Mouse (Mus musculus) liver, embryonic 16.5 days (tissue): ENCODE data around the gene Ppp1r14b. TPM values are rescaled to one million over a fixed set of nuclear protein-coding genes. Genes with fewer than 3 reads are reported as not detected.
A peak's percentile ranks its signal among the peaks of the same experiment; 100 is the strongest.

ENCODE experiments used
- ATAC-seq: fragments of 200-750 bp; cut with Nextera tagmentation; 2 replicates; pipeline ENCODE4 v1.8.0; 2017; ENCODE audit warnings: low read depth, mild to moderate bottlenecking, moderate number of reproducible peaks, moderate library complexity
- H3K27ac ChIP-seq: fragments of 300-500 bp; sonication (generic); 2 replicates; pipeline ENCODE4 v1.5.1; 2014; ENCODE audit warnings: mild to moderate bottlenecking, low read length
- H3K27me3 ChIP-seq: fragments of 300-500 bp; sonication (generic); 2 replicates; pipeline ENCODE4 v1.6.1; 2014; ENCODE audit warnings: low read depth, low read length, mixed read lengths; ENCODE audit not compliant: control insufficient read depth, insufficient read depth
- H3K36me3 ChIP-seq: fragments of 300-500 bp; sonication (generic); 2 replicates; pipeline ENCODE4 v1.6.1; 2014; ENCODE audit warnings: mild to moderate bottlenecking; ENCODE audit not compliant: control insufficient read depth, insufficient read depth
- H3K4me1 ChIP-seq: fragments of 300-500 bp; sonication (generic); 2 replicates; pipeline ENCODE4 v1.6.1; 2014; ENCODE audit warnings: low read depth, low read length, mixed read lengths; ENCODE audit not compliant: control insufficient read depth
- H3K4me2 ChIP-seq: fragments of 300-500 bp; sonication (generic); 2 replicates; pipeline ENCODE4 v1.6.1; 2014; ENCODE audit warnings: low read depth, low read length, mixed read lengths
- H3K4me3 ChIP-seq: fragments of 300-500 bp; sonication (generic); 2 replicates; pipeline ENCODE4 v1.5.1; 2014; ENCODE audit warnings: low read depth, mild to moderate bottlenecking, low read length
- H3K9ac ChIP-seq: fragments of 300-500 bp; sonication (generic); 2 replicates; pipeline ENCODE4 v1.6.1; 2014; ENCODE audit warnings: low read depth, low read length
- H3K9me3 ChIP-seq: fragments of 300-500 bp; sonication (generic); replicated peaks from 2 replicates; pipeline ENCODE4 v1.6.1; 2016; ENCODE audit warnings: low read length; ENCODE audit not compliant: control insufficient read depth
- WGBS: fragments of 180-500 bp; shearing (Covaris S2); extraction: QIAGEN DNeasy Blood & Tissue Kit; methylation state at CpG from one replicate; pipeline ENCODE4 v1.1.7; 2014; ENCODE audit not compliant: insufficient replicate concordance; 5-methylcytosine and 5-hydroxymethylcytosine counted together
- polyA plus RNA-seq: library from polyadenylated mRNA; unstranded; fragments of >200 nt; fragmentation: Nextera tagmentation; extraction: Ambion mirVana; gene quantifications from 2 replicates; pipeline ENCODE4 v1.2.1, GENCODE M21; 2015

Ppp1r14b gene
- polyA plus RNA-seq, 1 experiment from 2014 or later, result 17.4 TPM

DNA sequence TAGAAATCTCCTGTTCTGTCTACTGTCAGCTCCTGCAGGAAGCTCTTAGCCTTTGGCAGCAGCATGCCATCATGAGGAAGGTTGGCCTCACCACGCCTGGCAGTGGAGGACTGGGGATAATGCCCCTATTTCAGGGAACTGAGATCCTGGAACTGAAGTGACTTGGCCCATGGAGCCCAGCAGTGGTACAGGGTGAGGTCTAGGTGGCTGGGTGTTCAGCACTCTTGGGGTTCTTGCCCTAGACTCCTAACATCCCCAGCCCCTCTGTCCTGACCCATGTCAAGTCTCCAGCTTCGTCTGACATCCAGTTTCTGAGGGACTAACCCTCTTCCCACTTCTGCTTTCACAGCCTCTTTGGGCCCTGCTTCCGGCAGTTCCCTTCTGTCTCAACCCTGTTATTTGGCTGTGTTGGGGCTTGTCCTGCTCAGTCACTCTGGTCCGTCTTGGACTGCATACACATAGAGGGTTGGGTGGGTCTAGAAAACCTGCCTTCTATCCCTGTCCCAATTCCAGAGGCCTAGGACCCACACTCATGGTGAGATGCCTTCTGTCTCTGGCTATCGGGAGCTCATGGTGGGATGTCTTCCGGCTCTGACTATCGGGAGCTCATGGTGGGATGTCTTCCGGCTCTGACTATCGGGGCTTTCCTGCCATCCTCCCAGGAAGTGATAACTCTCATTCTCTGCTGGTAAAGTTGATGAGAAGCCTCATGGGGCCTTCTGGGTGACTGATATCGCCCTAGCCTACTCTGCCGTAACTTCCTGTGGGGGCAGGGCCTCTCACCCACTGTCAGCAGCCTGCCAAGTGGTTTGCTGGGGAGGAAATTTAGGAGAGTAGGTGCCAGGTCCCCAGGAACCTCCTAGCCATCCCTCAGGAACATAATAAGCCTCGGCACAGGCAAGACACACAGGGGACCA lies 43.0 kb downstream of the Ppp1r14b start:
- H3K27me3 ChIP-seq, result no peaks in the 10 kb centered on the region
- H3K36me3 ChIP-seq, result peaks cover 43% of the 10 kb centered on the region
- no peaks in the 10 kb centered on the region for H3K9me3 ChIP-seq
- peak overlapping the region; percentile 76 for H3K4me3 ChIP-seq
- H3K4me1 ChIP-seq, result peaks cover 18% of the 10 kb centered on the region
- H3K27ac ChIP-seq, result peak overlapping the region; percentile 90
- ATAC-seq, result peak; percentile 85
- 12% methylated on average over 12 of the region's 12 CpGs for WGBS
- peak overlapping the region; percentile 82 for H3K9ac ChIP-seq
- peak overlapping the region; percentile 66 for H3K4me2 ChIP-seq

DNA sequence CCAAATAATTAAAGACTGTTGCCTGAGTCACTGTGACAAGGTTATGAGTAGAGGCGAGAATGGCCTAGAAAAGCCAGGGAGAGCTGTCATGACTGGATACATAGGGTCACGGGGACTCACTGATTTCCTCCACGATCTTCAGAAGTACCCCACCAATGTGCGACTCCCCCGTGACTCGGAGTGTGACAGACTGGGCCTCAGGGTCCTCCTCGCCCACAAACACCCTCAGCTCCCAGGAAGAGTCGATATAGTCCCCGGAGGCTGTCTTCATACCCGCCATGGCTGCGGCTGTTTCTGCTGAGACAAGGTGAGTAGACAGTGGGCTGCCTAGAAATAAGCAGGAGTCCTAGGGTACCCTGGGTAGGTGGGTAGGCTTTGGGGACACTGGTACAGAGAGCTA lies 43.8 kb downstream of the Ppp1r14b start:
- 0 out of 2 replicates have a peak, but pooled peaks have one; percentile 3 for ATAC-seq
- H3K36me3 ChIP-seq, result peaks cover 40% of the 10 kb centered on the region
- H3K27ac ChIP-seq, result peak overlapping the region; percentile 90
- peak overlapping the region; percentile 76 for H3K4me3 ChIP-seq
- peak overlapping the region; percentile 66 for H3K4me2 ChIP-seq
- no peaks in the 10 kb centered on the region for H3K9me3 ChIP-seq
- WGBS, result 17% methylated on average over 11 of the region's 11 CpGs
- H3K9ac ChIP-seq, result peak overlapping the region; percentile 82
- H3K27me3 ChIP-seq, result no peaks in the 10 kb centered on the region
- H3K4me1 ChIP-seq, result peaks cover 18% of the 10 kb centered on the region

DNA sequence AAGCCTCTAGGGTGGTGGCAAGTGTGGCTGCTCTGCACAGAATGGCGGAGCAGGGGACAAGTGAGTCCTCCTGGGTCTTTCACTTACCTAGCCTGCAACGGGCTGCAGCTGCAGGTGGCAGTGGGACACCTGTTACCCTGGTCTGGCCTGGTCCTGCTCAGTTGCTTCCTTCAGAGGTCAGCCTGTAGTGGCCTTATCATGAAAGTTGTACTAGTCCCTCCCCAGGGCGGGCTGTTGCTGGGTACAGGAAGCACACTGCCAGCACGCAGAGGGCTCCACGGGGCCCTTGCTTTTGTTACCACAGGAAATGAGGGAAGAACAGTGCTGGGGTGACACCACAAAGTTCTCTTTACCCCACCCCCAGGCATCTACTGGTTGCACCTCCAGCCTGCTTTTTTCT lies 44.4 kb downstream of the Ppp1r14b start, which contains the start of gene Fermt3:
Gene Fermt3 (minus strand): TSS at position 279 of the 400 bp plus-strand sequence.
- WGBS, result 14% methylated on average over 5 of the region's 5 CpGs
- peaks cover 38% of the 10 kb centered on the region for H3K36me3 ChIP-seq

DNA sequence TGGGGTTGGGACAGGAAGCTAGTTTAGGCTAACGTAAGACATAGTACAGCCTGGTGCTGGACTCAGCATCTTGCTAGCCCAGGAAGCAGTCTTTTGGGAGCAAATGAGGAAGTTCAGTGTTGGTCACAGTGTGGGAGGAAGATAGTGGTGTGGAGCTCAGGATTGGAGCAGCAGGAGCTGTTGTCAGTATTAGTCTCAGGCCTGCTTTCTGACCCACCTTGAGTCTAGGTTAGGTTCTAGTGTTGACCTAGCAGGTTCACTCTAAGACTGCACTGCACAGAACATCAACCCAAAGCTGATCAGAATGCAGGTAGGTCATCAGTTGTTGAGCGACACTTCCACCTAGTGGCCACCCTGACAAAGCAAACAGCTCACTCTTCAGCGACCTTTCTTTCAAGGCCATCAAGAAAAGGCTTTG lies 45.5 kb downstream of the Ppp1r14b start:
- WGBS, result 15% methylated on average over 3 of the region's 3 CpGs
- H3K4me2 ChIP-seq, result peak overlapping the region; percentile 66
- H3K36me3 ChIP-seq, result peaks cover 38% of the 10 kb centered on the region
- H3K4me3 ChIP-seq, result peak overlapping the region; percentile 76; the same call in 1 of the 2 replicates
- no peaks in the 10 kb centered on the region for H3K9me3 ChIP-seq
- H3K27ac ChIP-seq, result peak overlapping the region; percentile 90
- H3K9ac ChIP-seq, result no peak overlapping the region
- no peaks in the 10 kb centered on the region for H3K27me3 ChIP-seq
- peaks cover 18% of the 10 kb centered on the region for H3K4me1 ChIP-seq
- ATAC-seq, result no peak

More for the DNA sequence above, 44.4 kb downstream of the Ppp1r14b start, which contains the start of gene Fermt3:
- H3K27me3 ChIP-seq, result no peaks in the 10 kb centered on the region
- H3K4me3 ChIP-seq, result peak within 1 kb of the TSS; percentile 76
- peak within 1 kb of the TSS; percentile 66 for H3K4me2 ChIP-seq
- ATAC-seq, result peak; percentile 81
- peaks cover 18% of the 10 kb centered on the region for H3K4me1 ChIP-seq
- H3K27ac ChIP-seq, result peak within 1 kb of the TSS; percentile 90
- H3K9me3 ChIP-seq, result no peaks in the 10 kb centered on the region
- H3K9ac ChIP-seq, result peak within 1 kb of the TSS; percentile 82

Other genes starting within 250 kb of the Ppp1r14b start
- 5.0 and 5.5 TPM in 2 replicates for gene Rps6ka4, start 134.3 kb upstream of the Ppp1r14b start, polyA plus RNA-seq
- 1.9 and 2.8 TPM in 2 replicates for gene Ccdc88b, start 116.8 kb upstream of the Ppp1r14b start, polyA plus RNA-seq
- gene Trmt112, start 65.3 kb upstream of the Ppp1r14b start, polyA plus RNA-seq, result 57.3 and 62.3 TPM in 2 replicates
- gene Prdx5, start 64.9 kb upstream of the Ppp1r14b start, polyA plus RNA-seq, result 140 and 161 TPM in 2 replicates
- gene Esrra, start 53.2 kb upstream of the Ppp1r14b start, polyA plus RNA-seq, result 3.6 and 4.8 TPM in 2 replicates
- 0.16 and 0.50 TPM in 2 replicates for gene Catsperz, start 49.6 kb upstream of the Ppp1r14b start, polyA plus RNA-seq
- 0.04 and 0.11 TPM in 2 replicates for gene Kcnk4, start 40.5 kb upstream of the Ppp1r14b start, polyA plus RNA-seq
- 24.8 and 25.2 TPM in 2 replicates for gene Bad, start 33.1 kb upstream of the Ppp1r14b start, polyA plus RNA-seq
- 5.2 and 5.3 TPM in 2 replicates for gene Gpr137, start 32.5 kb upstream of the Ppp1r14b start, polyA plus RNA-seq
- gene Plcb3, start 1.5 kb downstream of the Ppp1r14b start, polyA plus RNA-seq, result 4.8 and 6.6 TPM in 2 replicates
- gene Fkbp2, start 5.5 kb downstream of the Ppp1r14b start, polyA plus RNA-seq, result 91.1 and 101 TPM in 2 replicates
- 7.7 and 10.5 TPM in 2 replicates for gene Vegfb, start 12.7 kb downstream of the Ppp1r14b start, polyA plus RNA-seq
- gene Dnajc4, start 17.6 kb downstream of the Ppp1r14b start, polyA plus RNA-seq, result 9.9 and 10.5 TPM in 2 replicates
- gene Nudt22, start 21.1 kb downstream of the Ppp1r14b start, polyA plus RNA-seq, result 10.1 and 10.5 TPM in 2 replicates
- gene Trpt1, start 21.2 kb downstream of the Ppp1r14b start, polyA plus RNA-seq, result 1.6 and 2.5 TPM in 2 replicates
- gene Fermt3, start 44.5 kb downstream of the Ppp1r14b start, polyA plus RNA-seq, result 103 and 105 TPM in 2 replicates
- 103 and 104 TPM in 2 replicates for gene Stip1, start 65.0 kb downstream of the Ppp1r14b start, polyA plus RNA-seq
- 4.6 and 5.8 TPM in 2 replicates for gene Macrod1, start 81.8 kb downstream of the Ppp1r14b start, polyA plus RNA-seq
- 0.09 and 0.19 TPM in 2 replicates for gene Flrt1, start 130.8 kb downstream of the Ppp1r14b start, polyA plus RNA-seq
- gene Otub1, start 231.3 kb downstream of the Ppp1r14b start, polyA plus RNA-seq, result 50.0 and 50.9 TPM in 2 replicates
- 563 and 565 TPM in 2 replicates for gene Cox8a, start 242.6 kb downstream of the Ppp1r14b start, polyA plus RNA-seq